Comparison of ENCODE assay signal across 7 mouse cellular contexts in the genomic region with DNA sequence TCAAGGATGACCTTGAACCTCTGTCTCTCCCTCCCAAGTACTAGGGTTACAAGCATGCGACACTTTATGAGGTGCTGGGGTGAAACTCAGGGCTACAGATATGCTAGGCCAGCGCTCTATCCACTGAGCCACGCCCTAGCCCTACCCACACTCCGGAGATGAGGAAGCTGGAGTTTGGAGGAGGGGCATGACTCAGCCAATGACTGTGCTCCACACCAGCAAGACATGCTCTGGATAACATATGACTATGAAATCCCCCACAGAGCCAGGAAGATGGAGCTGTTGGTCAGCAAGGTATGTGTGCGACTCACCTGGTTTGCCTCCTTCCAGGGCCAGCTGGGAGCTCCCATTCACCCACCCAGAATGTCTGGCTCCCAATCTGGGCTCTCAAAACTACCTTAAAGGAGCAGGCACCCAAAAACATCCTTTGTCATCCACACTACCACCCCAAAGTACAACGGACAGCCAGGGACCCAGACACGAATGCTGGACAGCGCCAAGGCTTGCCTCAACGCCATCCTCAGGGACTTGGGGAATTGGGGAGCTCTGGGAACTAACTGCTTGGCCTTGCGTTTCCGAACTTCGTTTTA. TPM values are rescaled to one million over a fixed set of nuclear protein-coding genes. Genes with fewer than 3 reads are reported as not detected.
DNase-seq lines count a peak whose midpoint lies in the region; ATAC-seq and TF ChIP-seq lines count a peak whose summit lies in the region.

No protein-coding gene starts in this region.

- H3K9ac ChIP-seq in embryonic facial prominence, embryonic 14.5 days (ENCODE audit: low read depth, low read length): peak overlapping the region; percentile 46; the same call in 1 of the 2 replicates
- peak overlapping the region; percentile 48 for H3K9ac ChIP-seq in liver, postnatal 0 days (replicated peaks)
- H3K9ac ChIP-seq in neural tube, embryonic 15.5 days (replicated peaks): peak overlapping the region; percentile 48

- no peaks in the 10 kb centered on the region for H3K9me3 ChIP-seq in E14TG2a.4 (ENCODE audit: low read length)
- no peaks in the 10 kb centered on the region for H3K9me3 ChIP-seq in embryonic facial prominence, embryonic 14.5 days (ENCODE audit: control insufficient read depth, low read length)
- no peaks in the 10 kb centered on the region for H3K9me3 ChIP-seq in liver, postnatal 0 days (ENCODE audit: low read length)
- H3K9me3 ChIP-seq in neural tube, embryonic 15.5 days (replicated peaks): no peaks in the 10 kb centered on the region

- H3K36me3 ChIP-seq in E14TG2a.4 (ENCODE audit: insufficient read depth, low read length): no peaks in the 10 kb centered on the region
- no peaks in the 10 kb centered on the region for H3K36me3 ChIP-seq in embryonic facial prominence, embryonic 14.5 days (ENCODE audit: control insufficient read depth, insufficient read depth, low read length)
- no peaks in the 10 kb centered on the region for H3K36me3 ChIP-seq in liver, postnatal 0 days (replicated peaks; ENCODE audit: insufficient read depth, low read length)
- H3K36me3 ChIP-seq in neural tube, embryonic 15.5 days: no peaks in the 10 kb centered on the region

- no peak for ATAC-seq in embryonic facial prominence, embryonic 14.5 days (ENCODE audit: low read depth)
- peak; percentile 82 for ATAC-seq in liver, postnatal 0 days
- ATAC-seq in neural tube, embryonic 15.5 days (ENCODE audit: low FRiP score): peak; percentile 42; the same call in 1 of the 2 replicates

- 28% methylated on average over 12 of the region's 12 CpGs for WGBS in embryonic facial prominence, embryonic 14.5 days
- 21% methylated on average over 12 of the region's 12 CpGs for WGBS in liver, postnatal 0 days (ENCODE audit: insufficient replicate concordance)
- WGBS in neural tube, embryonic 15.5 days: 33% methylated on average over 12 of the region's 12 CpGs

- peak overlapping the region; percentile 71 for H3K4me3 ChIP-seq in E14TG2a.4 (replicated peaks; ENCODE audit: low read length)
- H3K4me3 ChIP-seq in embryonic facial prominence, embryonic 14.5 days (ENCODE audit: low read depth, low read length): peak overlapping the region; percentile 36; the same call in 1 of the 2 replicates
- peak overlapping the region; percentile 40 for H3K4me3 ChIP-seq in liver, postnatal 0 days (ENCODE audit: low read depth, low read length)
- peak overlapping the region; percentile 35 for H3K4me3 ChIP-seq in neural tube, embryonic 15.5 days (replicated peaks)

- H3K4me1 ChIP-seq in E14TG2a.4 (replicated peaks; ENCODE audit: low read depth, low read length): peaks cover 73% of the 10 kb centered on the region
- peaks cover 14% of the 10 kb centered on the region for H3K4me1 ChIP-seq in embryonic facial prominence, embryonic 14.5 days (ENCODE audit: control insufficient read depth, insufficient read depth, low read length)
- H3K4me1 ChIP-seq in liver, postnatal 0 days (ENCODE audit: insufficient read depth): peaks cover 28% of the 10 kb centered on the region
- peaks cover 24% of the 10 kb centered on the region for H3K4me1 ChIP-seq in neural tube, embryonic 15.5 days

- no peak for TF ChIP-seq CTCF in E14TG2a.4 (conservative IDR thresholded peaks at IDR 0.05; ENCODE audit: low read length)
- TF ChIP-seq CTCF in liver, postnatal 0 days (IDR thresholded peaks at IDR 0.05; ENCODE audit: low read depth): no peak

- H3K27ac ChIP-seq in embryonic facial prominence, embryonic 14.5 days (replicated peaks; ENCODE audit: low read depth, low read length): 0 out of 2 replicates have a peak overlapping the region, but pooled peaks have one; percentile 15
- peak overlapping the region; percentile 75 for H3K27ac ChIP-seq in liver, postnatal 0 days (ENCODE audit: low read depth)
- H3K27ac ChIP-seq in neural tube, embryonic 15.5 days (replicated peaks): peak overlapping the region; percentile 72; the same call in 1 of the 2 replicates

- H3K4me2 ChIP-seq in embryonic facial prominence, embryonic 14.5 days (ENCODE audit: low read depth, low read length): peak overlapping the region; percentile 63
- peak overlapping the region; percentile 70 for H3K4me2 ChIP-seq in liver, postnatal 0 days (ENCODE audit: low read depth, low read length)
- H3K4me2 ChIP-seq in neural tube, embryonic 15.5 days: peak overlapping the region; percentile 66

- DNase-seq in 3T3-L1 (ENCODE audit: low read depth, low spot score): peak; percentile 94
- no peak for DNase-seq in embryonic facial prominence, embryonic 14.5 days (ENCODE audit: low spot score)
- DNase-seq in heart, postnatal 25 days (ENCODE audit: low spot score): peak; percentile 42
- DNase-seq in liver, postnatal 0 days: peak; percentile 76
- DNase-seq in left cerebral cortex, adult 11 months (ENCODE audit: low spot score): no peak

- TF ChIP-seq EP300 in liver, postnatal 0 days (IDR thresholded peaks at IDR 0.05; ENCODE audit: low read depth): no peak

- intact Hi-C loops in heart, postnatal 25 days (cut with DNase I): no loop called here

- peaks cover 20% of the 10 kb centered on the region for H3K27me3 ChIP-seq in E14TG2a.4 (ENCODE audit: insufficient read depth, low read length)
- H3K27me3 ChIP-seq in embryonic facial prominence, embryonic 14.5 days (replicated peaks; ENCODE audit: control insufficient read depth, insufficient read depth, low read length): no peaks in the 10 kb centered on the region
- no peaks in the 10 kb centered on the region for H3K27me3 ChIP-seq in liver, postnatal 0 days (ENCODE audit: insufficient read depth, low read length)
- no peaks in the 10 kb centered on the region for H3K27me3 ChIP-seq in neural tube, embryonic 15.5 days (replicated peaks)

RNA-seq across cellular contexts. Expression of a gene that starts 0.7 kb away (rescaled TPM):
- polyA plus RNA-seq in embryonic facial prominence, embryonic 14.5 days (2014; fragmentation: Nextera tagmentation; extraction: Ambion mirVana): 14.9 and 17.3 TPM in 2 replicates
- 1 to 10 TPM; 2.3 to 2.7 TPM for total RNA-seq in heart, postnatal 25 days (2021)
- 1.4 and 1.7 TPM in 2 replicates for polyA plus RNA-seq in liver, postnatal 0 days (2015; fragmentation: Nextera tagmentation; extraction: Ambion mirVana)
- polyA plus RNA-seq in neural tube, embryonic 15.5 days (2015; fragmentation: Nextera tagmentation; extraction: Ambion mirVana): 3.6 and 4.0 TPM in 2 replicates

RNA-seq across cellular contexts. Expression of a gene that starts 23.8 kb away (rescaled TPM):
- 41.3 and 41.8 TPM in 2 replicates for polyA plus RNA-seq in embryonic facial prominence, embryonic 14.5 days (2014; fragmentation: Nextera tagmentation; extraction: Ambion mirVana)
- total RNA-seq in heart, postnatal 25 days (2021): 10 to 100 TPM; 22.8 to 25.6 TPM
- polyA plus RNA-seq in liver, postnatal 0 days (2015; fragmentation: Nextera tagmentation; extraction: Ambion mirVana): 29.2 and 31.1 TPM in 2 replicates
- polyA plus RNA-seq in neural tube, embryonic 15.5 days (2015; fragmentation: Nextera tagmentation; extraction: Ambion mirVana): 17.3 and 20.2 TPM in 2 replicates

RNA-seq across cellular contexts. Expression of a gene that starts 38.7 kb away (rescaled TPM):
- 68.3 and 68.8 TPM in 2 replicates for polyA plus RNA-seq in embryonic facial prominence, embryonic 14.5 days (2014; fragmentation: Nextera tagmentation; extraction: Ambion mirVana)
- 10 to 100 TPM; 11.2 to 12.2 TPM for total RNA-seq in heart, postnatal 25 days (2021)
- polyA plus RNA-seq in liver, postnatal 0 days (2015; fragmentation: Nextera tagmentation; extraction: Ambion mirVana): 82.9 and 95.5 TPM in 2 replicates
- 89.5 and 93.2 TPM in 2 replicates for polyA plus RNA-seq in neural tube, embryonic 15.5 days (2015; fragmentation: Nextera tagmentation; extraction: Ambion mirVana)

RNA-seq across cellular contexts. Expression of a gene that starts 53.0 kb away (rescaled TPM):
- 46.7 and 48.1 TPM in 2 replicates for polyA plus RNA-seq in embryonic facial prominence, embryonic 14.5 days (2014; fragmentation: Nextera tagmentation; extraction: Ambion mirVana)
- total RNA-seq in heart, postnatal 25 days (2021): 10 to 100 TPM; 18.7 to 19.1 TPM
- polyA plus RNA-seq in liver, postnatal 0 days (2015; fragmentation: Nextera tagmentation; extraction: Ambion mirVana): 18.9 and 19.6 TPM in 2 replicates
- polyA plus RNA-seq in neural tube, embryonic 15.5 days (2015; fragmentation: Nextera tagmentation; extraction: Ambion mirVana): 86.5 and 93.2 TPM in 2 replicates

RNA-seq across cellular contexts. Expression of a gene that starts 53.1 kb away (rescaled TPM):
- polyA plus RNA-seq in embryonic facial prominence, embryonic 14.5 days (2014; fragmentation: Nextera tagmentation; extraction: Ambion mirVana): 20.9 and 21.7 TPM in 2 replicates
- total RNA-seq in heart, postnatal 25 days (2021): 10 to 100 TPM; 49.4 to 55.3 TPM
- 2.7 and 3.5 TPM in 2 replicates for polyA plus RNA-seq in liver, postnatal 0 days (2015; fragmentation: Nextera tagmentation; extraction: Ambion mirVana)
- 44.3 and 49.7 TPM in 2 replicates for polyA plus RNA-seq in neural tube, embryonic 15.5 days (2015; fragmentation: Nextera tagmentation; extraction: Ambion mirVana)

Comparison
In these comparisons a context has a peak if more than half of its experiments do, and no peak if none do; other contexts are left out.
1. DNase-seq: peak in 3T3-L1 (single experiment), heart, postnatal 25 days (single experiment) and liver, postnatal 0 days (single experiment); none in embryonic facial prominence, embryonic 14.5 days (single experiment) and left cerebral cortex, adult 11 months (single experiment).
2. H3K27ac ChIP-seq: peak in every context shown above with its lines; median percentile 75 in liver, postnatal 0 days; 72 in neural tube, embryonic 15.5 days; 15 in embryonic facial prominence, embryonic 14.5 days.
3. Peak in every context shown above with its lines, with median percentiles within 50 percentile points of each other: H3K4me3 ChIP-seq, H3K4me2 ChIP-seq and H3K9ac ChIP-seq.